Mouse (Mus musculus): Measurements from ENCODE around the gene Larp1.

DNA sequence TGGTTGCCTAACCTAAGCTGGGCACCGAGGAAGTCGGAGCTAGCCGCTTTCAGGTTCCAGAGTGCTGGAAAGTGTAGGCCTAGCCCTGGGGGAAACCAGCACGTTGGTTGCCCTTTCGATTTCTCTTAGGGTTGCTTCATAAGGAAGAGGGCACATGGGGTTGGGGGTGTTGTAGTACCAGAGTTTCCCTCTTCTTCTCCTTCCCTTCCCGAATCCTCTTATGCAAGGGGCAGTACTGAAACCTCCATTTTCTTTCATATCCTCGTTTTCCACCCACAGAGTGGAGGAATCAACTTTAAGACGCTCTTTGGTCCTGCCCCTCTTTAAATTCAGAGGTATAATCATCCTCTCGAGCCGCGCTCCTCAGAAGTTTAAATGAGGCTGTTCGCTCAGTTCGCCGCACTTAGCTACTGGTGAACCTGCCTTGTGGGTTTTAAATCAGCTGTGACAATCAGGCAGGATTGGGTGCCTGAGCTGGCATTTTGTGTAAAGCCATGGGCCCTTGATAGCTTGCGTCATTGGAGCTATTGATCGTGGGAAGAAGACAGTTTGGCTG is 1.4 kb downstream of the Larp1 start:
- TF ChIP-seq POLR2A (IDR thresholded peaks at IDR 0.05; ENCODE audit: extremely low read depth, insufficient read depth, low read length) (no peak), CTCF (IDR thresholded peaks at IDR 0.05; ENCODE audit: extremely low read depth, insufficient read depth, low read length) (no peak)

Measured in cortical plate, adult 2 months (tissue).